Mouse (Mus musculus) MEL (cell line): ENCODE measurements at regions not wholly inside any gene's neighbourhood (a gene's known extent, or its start where the extent isn't known, plus 50 kb on each side); places are given as distances from the start of the nearest gene placed in this dataset.

ENCODE experiments used
- DNase-seq: peaks from one replicate; pipeline ENCODE4 v3.0.0; 2011; ENCODE audit warnings: low read depth, low spot score
- H3K27ac ChIP-seq: 2 replicates; pipeline ENCODE4 v1.5.1; 2012; ENCODE audit warnings: low read depth, mild to moderate bottlenecking, control low read depth, low read length, moderate library complexity; ENCODE audit not compliant: control insufficient read depth
- H3K27me3 ChIP-seq, 2 experiments: fragments of 150-350 bp in 1 of 2; sonication (generic) in 1 of 2; 2 replicates each; pipeline ENCODE4 v1.6.1; 2012; ENCODE audit warnings: low read length in 2 of 2, mild to moderate bottlenecking in 2 of 2, improper control_type of control experiment in 1 of 2, moderate library complexity in 1 of 2; ENCODE audit not compliant: insufficient read depth in 2 of 2, control insufficient read depth in 1 of 2
- H3K36me3 ChIP-seq, 2 experiments: 2 replicates each; pipeline ENCODE4 v1.6.1; 2012 to 2014; ENCODE audit warnings: low read length in 2 of 2, improper control_type of control experiment in 1 of 2, inconsistent platforms in 1 of 2, mild to moderate bottlenecking in 1 of 2; ENCODE audit not compliant: insufficient read depth in 2 of 2, control insufficient read depth in 1 of 2
- H3K4me1 ChIP-seq, 2 experiments: fragments of 150-350 bp in 1 of 2; sonication (generic) in 1 of 2; 2 replicates each; pipeline ENCODE4 v1.6.1; 2012; ENCODE audit warnings: low read length in 2 of 2, improper control_type of control experiment in 1 of 2, mild to moderate bottlenecking in 1 of 2; ENCODE audit not compliant: insufficient read depth in 2 of 2, control insufficient read depth in 1 of 2
- H3K4me3 ChIP-seq, 2 experiments: fragments of 150-350 bp in 1 of 2; sonication (generic) in 1 of 2; 2 replicates each; pipeline ENCODE4 v1.5.1; 2012; ENCODE audit warnings: low read depth in 2 of 2, low read length in 2 of 2, mild to moderate bottlenecking in 2 of 2, moderate library complexity in 2 of 2, control low read depth in 1 of 2, improper control_type of control experiment in 1 of 2; ENCODE audit not compliant: control insufficient read depth in 1 of 2, insufficient read depth in 1 of 2
- H3K79me2 ChIP-seq: 2 replicates; pipeline ENCODE4 v1.6.1; 2012; ENCODE audit warnings: mild to moderate bottlenecking, low read length, moderate library complexity; ENCODE audit not compliant: control insufficient read depth, poor library complexity, insufficient read depth
- H3K9ac ChIP-seq: 2 replicates; pipeline ENCODE4 v1.6.1; 2012; ENCODE audit warnings: low read depth, mild to moderate bottlenecking, control low read depth, low read length, moderate library complexity; ENCODE audit not compliant: control insufficient read depth, poor library complexity, severe bottlenecking
- H3K9me3 ChIP-seq: fragments of 150-350 bp; sonication (generic); replicated peaks from 2 replicates; pipeline ENCODE4 v1.6.1; 2012; ENCODE audit warnings: mild to moderate bottlenecking, low read length, improper control_type of control experiment, moderate library complexity; ENCODE audit not compliant: insufficient read depth
- BHLHE40 ChIP-seq: IDR thresholded peaks from 2 replicates; pipeline ENCODE4 v1.6.1; 2012; ENCODE audit warnings: low read depth, mild to moderate bottlenecking, inconsistent platforms, low read length, improper control_type of control experiment, borderline replicate concordance
- CHD1 ChIP-seq: IDR thresholded peaks from 2 replicates; pipeline ENCODE4 v1.6.1; 2012; ENCODE audit warnings: low read depth, mild to moderate bottlenecking, inconsistent platforms, low read length, improper control_type of control experiment
- CHD2 ChIP-seq: IDR thresholded peaks from 2 replicates; pipeline ENCODE4 v1.6.1; 2011; ENCODE audit warnings: low read length, improper control_type of control experiment
- CTCF ChIP-seq, 3 experiments: IDR thresholded peaks in 2 of 3; conservative IDR thresholded peaks in 1 of 3; 2 replicates each; pipeline ENCODE4 v1.5.1; 2011 to 2012; ENCODE audit warnings: low read length in 3 of 3, low read depth in 2 of 3, mild to moderate bottlenecking in 2 of 3, improper control_type of control experiment in 1 of 3, inconsistent platforms in 1 of 3, mixed read lengths in 1 of 3, moderate library complexity in 1 of 3; ENCODE audit not compliant: control insufficient read depth in 1 of 3, insufficient read depth in 1 of 3, poor library complexity in 1 of 3, severe bottlenecking in 1 of 3
- EP300 ChIP-seq, 2 experiments: IDR thresholded peaks; 2 replicates each; pipeline ENCODE4 v1.6.1; 2011; ENCODE audit warnings: improper control_type of control experiment in 2 of 2, low read length in 2 of 2, low read depth in 1 of 2, mild to moderate bottlenecking in 1 of 2
- ETS1 ChIP-seq: IDR thresholded peaks from 2 replicates; pipeline ENCODE4 v1.6.1; 2012; ENCODE audit warnings: low read depth, mild to moderate bottlenecking, inconsistent platforms, low read length, improper control_type of control experiment, moderate library complexity
- GATA1 ChIP-seq: IDR thresholded peaks from 2 replicates; pipeline ENCODE4 v1.6.1; 2011; ENCODE audit warnings: low read depth, low read length, improper control_type of control experiment
- HCFC1 ChIP-seq: IDR thresholded peaks from 2 replicates; pipeline ENCODE4 v1.6.1; 2012; ENCODE audit warnings: low read depth, mild to moderate bottlenecking, inconsistent platforms, low read length, improper control_type of control experiment, moderate library complexity
- JUND ChIP-seq: IDR thresholded peaks from 2 replicates; pipeline ENCODE4 v1.6.1; 2011; ENCODE audit warnings: low read depth, mild to moderate bottlenecking, improper control_type of control experiment, low read length
- MAX ChIP-seq: IDR thresholded peaks from 2 replicates; pipeline ENCODE4 v1.6.1; 2011; ENCODE audit warnings: low read length, improper control_type of control experiment
- MAZ ChIP-seq: IDR thresholded peaks from 2 replicates; pipeline ENCODE4 v1.6.1; 2012; ENCODE audit warnings: low read depth, mild to moderate bottlenecking, inconsistent platforms, low read length, improper control_type of control experiment
- MEF2A ChIP-seq: IDR thresholded peaks from 2 replicates; pipeline ENCODE4 v1.6.1; 2014; ENCODE audit warnings: low read depth, mild to moderate bottlenecking, inconsistent platforms, low read length, improper control_type of control experiment; ENCODE audit not compliant: poor library complexity, insufficient replicate concordance, severe bottlenecking; ENCODE audit errors: extremely low read depth
- MYB ChIP-seq: IDR thresholded peaks from 2 replicates; pipeline ENCODE4 v1.6.1; 2011; ENCODE audit warnings: mild to moderate bottlenecking, low read depth, low read length, improper control_type of control experiment
- NRF1 ChIP-seq: IDR thresholded peaks from 2 replicates; pipeline ENCODE4 v1.6.1; 2014; ENCODE audit warnings: low read depth, mild to moderate bottlenecking, inconsistent platforms, low read length, improper control_type of control experiment, moderate library complexity; ENCODE audit not compliant: poor library complexity, insufficient read depth, severe bottlenecking
- RCOR1 ChIP-seq: IDR thresholded peaks from 2 replicates; pipeline ENCODE4 v1.6.1; 2012; ENCODE audit warnings: low read depth, mild to moderate bottlenecking, inconsistent platforms, low read length, improper control_type of control experiment
- SIN3A ChIP-seq: IDR thresholded peaks from 2 replicates; pipeline ENCODE4 v1.6.1; 2012; ENCODE audit warnings: low read length, improper control_type of control experiment, inconsistent platforms
- TBP ChIP-seq: IDR thresholded peaks from 2 replicates; pipeline ENCODE4 v1.8.0; 2011; ENCODE audit warnings: low read depth, low read length, improper control_type of control experiment
- TCF12 ChIP-seq: IDR thresholded peaks from 2 replicates; pipeline ENCODE4 v1.6.1; 2014; ENCODE audit warnings: low read depth, mild to moderate bottlenecking, inconsistent platforms, low read length, improper control_type of control experiment, moderate library complexity
- UBTF ChIP-seq: IDR thresholded peaks from 2 replicates; pipeline ENCODE4 v1.6.1; 2012; ENCODE audit warnings: low read depth, mild to moderate bottlenecking, inconsistent platforms, low read length, improper control_type of control experiment, moderate library complexity, borderline replicate concordance; ENCODE audit not compliant: insufficient read depth
- USF1 ChIP-seq: IDR thresholded peaks from 2 replicates; pipeline ENCODE4 v1.6.1; 2014; ENCODE audit warnings: low read depth, mild to moderate bottlenecking, inconsistent platforms, low read length, improper control_type of control experiment, moderate library complexity
- ZKSCAN1 ChIP-seq: IDR thresholded peaks from 2 replicates; pipeline ENCODE4 v1.6.1; 2012; ENCODE audit warnings: low read depth, mild to moderate bottlenecking, inconsistent platforms, low read length, improper control_type of control experiment, moderate library complexity
- ZMIZ1 ChIP-seq: IDR thresholded peaks from 2 replicates; pipeline ENCODE4 v1.6.1; 2012; ENCODE audit warnings: low read depth, mild to moderate bottlenecking, inconsistent platforms, low read length, improper control_type of control experiment, moderate library complexity

- TF ChIP-seq CTCF (IDR thresholded peaks at IDR 0.05 in 2 of 3, conservative IDR thresholded peaks at IDR 0.05 in 1 of 3; ENCODE audit: control insufficient read depth in 1 of 3, insufficient read depth in 1 of 3, low read depth in 2 of 3, low read length in 3 of 3, poor library complexity in 1 of 3, severe bottlenecking in 1 of 3) (no peak), SIN3A (no peak), TBP (no peak), UBTF (no peak), USF1 (no peak), CHD1 (no peak), GATA1 (no peak), MAZ (no peak), MAX (no peak), ZKSCAN1 (no peak), CHD2 (no peak), MYB (no peak)
- Histone ChIP-seq H3K27me3 (no peaks in the 10 kb centered on the region), H3K79me2 (no peaks in the 10 kb centered on the region), H3K27ac (no peak overlapping the region), H3K36me3 (no peaks in the 10 kb centered on the region), H3K4me1 (no peaks in the 10 kb centered on the region), H3K9me3 (no peaks in the 10 kb centered on the region), H3K4me3 (no peak overlapping the region), H3K9ac (no peak overlapping the region)
- no peak for DNase-seq
Measured at GRCm38 (mm10) chr8:89632304-89632703, 588.3 kb upstream of the Sall1 start.

- no peaks in the 10 kb centered on the region for H3K36me3 ChIP-seq
- H3K4me1 ChIP-seq, result no peaks in the 10 kb centered on the region
- no peaks in the 10 kb centered on the region for H3K79me2 ChIP-seq
- no peak overlapping the region for H3K27ac ChIP-seq
- H3K4me3 ChIP-seq, result no peak overlapping the region
- no peak for DNase-seq
- H3K9ac ChIP-seq, result no peak overlapping the region
- no peaks in the 10 kb centered on the region for H3K9me3 ChIP-seq
- H3K27me3 ChIP-seq, result no peaks in the 10 kb centered on the region
- TF ChIP-seq ETS1, result no peak
- no peak for TF ChIP-seq EP300 (IDR thresholded peaks at IDR 0.05; ENCODE audit: low read depth in 1 of 2, low read length in 2 of 2)
- TF ChIP-seq NRF1, result no peak
- TF ChIP-seq JUND, result no peak
- no peak for TF ChIP-seq ZMIZ1
- no peak for TF ChIP-seq RCOR1
- TF ChIP-seq MEF2A, result no peak
- TF ChIP-seq CHD2, result no peak
- TF ChIP-seq ZKSCAN1, result no peak
- TF ChIP-seq BHLHE40, result no peak
- TF ChIP-seq CTCF (IDR thresholded peaks at IDR 0.05 in 2 of 3, conservative IDR thresholded peaks at IDR 0.05 in 1 of 3; ENCODE audit: control insufficient read depth in 1 of 3, insufficient read depth in 1 of 3, low read depth in 2 of 3, low read length in 3 of 3, poor library complexity in 1 of 3, severe bottlenecking in 1 of 3), result no peak
- no peak for TF ChIP-seq TCF12
- TF ChIP-seq GATA1, result no peak
- no peak for TF ChIP-seq MAZ
- TF ChIP-seq SIN3A, result no peak
- TF ChIP-seq HCFC1, result no peak
- TF ChIP-seq, all 39 proteins: peak for 0
Measured at GRCm38 (mm10) chr8:89630540-89630939, 586.6 kb upstream of the Sall1 start.
